In the genomic region with DNA sequence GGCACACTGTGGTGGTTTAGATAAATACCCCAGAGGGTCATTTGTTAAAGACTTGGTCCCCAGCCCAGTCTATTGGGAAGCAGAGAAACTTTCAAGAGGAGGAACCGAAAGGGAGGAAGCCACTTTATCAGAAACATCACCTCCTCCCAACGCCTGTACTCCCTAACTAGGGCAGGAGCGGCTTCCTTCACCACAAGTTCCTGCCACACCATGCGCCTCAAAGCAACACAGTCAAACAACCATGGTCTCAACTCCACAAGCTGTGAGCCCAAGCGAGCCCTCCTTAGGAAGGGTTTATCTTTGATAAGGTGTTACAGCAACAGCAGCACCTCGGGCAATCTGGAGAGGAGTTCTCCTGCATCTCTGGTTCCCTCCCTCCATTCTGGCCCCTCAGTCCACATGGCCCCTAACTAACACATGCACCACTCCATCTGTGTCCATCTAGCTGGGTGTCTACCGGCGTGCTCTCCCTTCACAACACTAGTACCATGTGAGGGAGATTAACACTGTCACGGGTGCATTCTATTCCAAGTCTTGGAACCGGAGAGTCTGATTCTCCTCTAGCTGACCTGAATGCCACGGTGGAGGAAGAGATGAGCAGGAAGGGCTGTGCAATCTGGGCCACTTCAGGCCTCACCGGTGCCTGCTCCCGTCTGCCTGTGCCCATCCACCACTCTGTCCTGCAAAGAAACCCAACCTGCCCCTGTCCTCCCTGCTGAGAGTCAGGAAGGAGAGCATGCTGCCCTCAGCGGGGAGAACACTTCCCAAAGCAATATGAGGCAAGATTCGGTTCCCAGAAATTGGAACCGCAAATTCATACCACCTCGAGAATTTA, we compare ENCODE assay signal across 11 mouse cellular contexts.
DNase-seq lines count a peak whose midpoint lies in the region; ATAC-seq lines count a peak whose summit lies in the region.
"Had no signal": no experiment of that assay in that cellular context is flagged by ENCODE, and none has a peak within 500 bp of the region (broad histone marks: within the 10 kb centered on the region; RNA-seq: fewer than 3 reads in every experiment).

No protein-coding gene starts in this region.

- no peaks in the 10 kb centered on the region for H3K36me3 ChIP-seq in liver, embryonic 15.5 days (replicated peaks)

- peak; percentile 5 to 18 for DNase-seq in spleen, postnatal 36 days (ENCODE audit: low spot score in 2 of 2)
- no peak for DNase-seq in spleen, postnatal 14 days (ENCODE audit: low spot score in 2 of 2)
- DNase-seq in cerebellum, adult 9-11 months, result peak; percentile 94
- DNase-seq in thymus, postnatal 4 days, result peak; percentile 70
- DNase-seq in urinary bladder, postnatal 36 days (ENCODE audit: low spot score in 2 of 2), result no peak
- DNase-seq in layer of hippocampus, adult 18-20 months (ENCODE audit: low spot score in 2 of 2), result no peak
- DNase-seq: kidney, adult 18-20 months had no signal

- WGBS in liver, embryonic 15.5 days (ENCODE audit: insufficient replicate concordance), result 31% methylated on average over 17 of the region's 17 CpGs

- peak overlapping the region; percentile 19; the same call in 1 of the 2 replicates for H3K4me2 ChIP-seq in liver, embryonic 15.5 days
- H3K4me2 ChIP-seq: forebrain, embryonic 13.5 days; heart, embryonic 12.5 days had no signal

- H3K4me1 ChIP-seq in liver, embryonic 15.5 days (replicated peaks), result peaks cover 49% of the 10 kb centered on the region

- no peak; the same call in 1 of the 2 replicates for ATAC-seq in liver, embryonic 15.5 days (ENCODE audit: insufficient read depth)

- no peaks in the 10 kb centered on the region for H3K27me3 ChIP-seq in liver, embryonic 15.5 days
- H3K27me3 ChIP-seq: forebrain, embryonic 13.5 days; heart, embryonic 12.5 days had no signal

- H3K4me3 ChIP-seq in liver, embryonic 15.5 days (replicated peaks), result no peak overlapping the region
- H3K4me3 ChIP-seq: forebrain, embryonic 13.5 days; heart, embryonic 12.5 days had no signal

- no peak overlapping the region for H3K9ac ChIP-seq in liver, embryonic 15.5 days
- H3K9ac ChIP-seq: forebrain, embryonic 13.5 days; heart, embryonic 12.5 days had no signal

- 0 out of 2 replicates have a peak, but pooled peaks cover 3% of the 10 kb centered on the region for H3K9me3 ChIP-seq in liver, embryonic 15.5 days (replicated peaks)
- H3K9me3 ChIP-seq: forebrain, embryonic 13.5 days had no signal

- peak overlapping the region; percentile 31; the same call in 1 of the 2 replicates for H3K27ac ChIP-seq in liver, embryonic 15.5 days (replicated peaks)
- H3K27ac ChIP-seq: forebrain, embryonic 13.5 days; macrophage had no signal

Comparison
In these comparisons a context has a peak if more than half of its experiments do, and no peak if none do; other contexts are left out.
1. DNase-seq: peak in spleen, postnatal 36 days (2 of 2), cerebellum, adult 9-11 months (single experiment) and thymus, postnatal 4 days (single experiment); none in spleen, postnatal 14 days (0 of 2), urinary bladder, postnatal 36 days (0 of 2) and layer of hippocampus, adult 18-20 months (0 of 2).